Mouse (Mus musculus) erythroid progenitor cell, adult 5-6 weeks (primary cell): ENCODE data around the gene Leap2. TPM values are rescaled to one million over a fixed set of nuclear protein-coding genes. Genes with fewer than 3 reads are reported as not detected.

Experiments
- ATAC-seq: replicated peaks from 2 replicates; pipeline ENCODE4 v1.8.0; 2016; ENCODE audit warnings: moderate number of reproducible peaks, mild to moderate bottlenecking, moderate TSS enrichment, inconsistent platforms; ENCODE audit not compliant: poor library complexity, low FRiP score, severe bottlenecking
- total RNA-seq, 2 experiments: library from RNA; stranded (forward) in 1 of 2; stranded (reverse) in 1 of 2; fragments of 150-400 nt in 1 of 2; fragments of 186-747, 209-891 nt in 1 of 2; gene quantifications; 2 replicates each; pipeline versions ENCODE4 v1.2.3 to v1.2.4; 2015 to 2017; ENCODE audit warnings: low replicate concordance in 2 of 2

Leap2 gene
- total RNA-seq, 2 experiments from 2014 or later: not detected

DNA sequence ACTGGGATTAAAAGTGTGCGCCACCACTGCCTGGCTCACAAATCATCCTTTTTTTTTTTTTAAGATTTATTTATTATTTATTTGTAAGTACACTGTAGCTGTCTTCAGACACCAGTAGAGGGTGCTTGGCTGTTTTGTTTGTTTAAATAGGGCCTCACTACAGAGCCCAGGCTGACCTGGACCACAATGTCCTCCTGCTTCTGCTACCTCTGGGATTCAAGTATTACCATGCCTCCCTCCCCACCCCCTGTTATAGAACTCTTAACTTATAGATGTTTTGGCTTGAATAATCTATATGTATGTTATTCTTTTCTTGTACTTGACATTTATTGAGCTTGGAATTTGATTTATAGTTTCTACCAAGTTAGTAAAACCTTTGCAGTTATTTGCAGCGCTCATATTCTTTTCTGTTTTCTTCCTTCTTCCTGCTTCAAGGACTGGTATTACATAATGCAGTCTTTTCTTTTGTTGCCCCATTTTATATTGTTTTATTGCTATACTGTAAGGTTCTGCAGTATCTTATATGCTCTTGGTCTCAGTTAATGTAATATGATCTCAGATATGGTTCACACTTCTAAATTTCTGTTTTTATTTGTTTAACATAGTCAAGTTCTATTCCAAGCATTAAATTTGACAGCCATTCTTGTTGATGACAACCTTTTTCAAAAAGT is 39.1 kb downstream of the Leap2 start:
- ATAC-seq: no peak

- ATAC-seq: no peak; the same call in 1 of the 2 replicates
These were observed 44.1 kb downstream of the Leap2 start for GRCm38 (mm10) chr11:53378918-53379317.

Other genes with a start within 250 kb of the Leap2 start
- 36.5 and 48.7 TPM in 2 replicates for gene Hspa4, start 122.7 kb downstream of the Leap2 start, total RNA-seq (2015; ENCODE audit: low replicate concordance)
- 101 and 152 TPM in 2 replicates for gene Hspa4, start 122.7 kb downstream of the Leap2 start, total RNA-seq (2017; ENCODE audit: low replicate concordance)
- 4.7 and 19.3 TPM in 2 replicates for gene Zcchc10, start 98.5 kb downstream of the Leap2 start, total RNA-seq (2015; ENCODE audit: low replicate concordance)
- gene Zcchc10, start 98.5 kb downstream of the Leap2 start, total RNA-seq (2017; ENCODE audit: low replicate concordance): 0.39 and 4.0 TPM in 2 replicates
- gene Aff4, start 72.3 kb downstream of the Leap2 start, total RNA-seq (2015; ENCODE audit: low replicate concordance): 23.9 and 67.4 TPM in 2 replicates
- 20.7 and 27.0 TPM in 2 replicates for gene Aff4, start 72.3 kb downstream of the Leap2 start, total RNA-seq (2017; ENCODE audit: low replicate concordance)
- 79.2 and 113 TPM in 2 replicates for gene Uqcrq, start 7.7 kb upstream of the Leap2 start, total RNA-seq (2015; ENCODE audit: low replicate concordance)
- 29.4 and 33.0 TPM in 2 replicates for gene Uqcrq, start 7.7 kb upstream of the Leap2 start, total RNA-seq (2017; ENCODE audit: low replicate concordance)
- gene Gdf9, start 7.9 kb upstream of the Leap2 start, total RNA-seq (2015; ENCODE audit: low replicate concordance): not detected in 2 replicates
- 0.77 TPM in 1 of 2 replicates, not detected in the other for gene Gdf9, start 7.9 kb upstream of the Leap2 start, total RNA-seq (2017; ENCODE audit: low replicate concordance)
- not detected in 2 replicates for gene Gm10447, start 33.9 kb upstream of the Leap2 start, total RNA-seq (2015; ENCODE audit: low replicate concordance)
- not detected in 2 replicates for gene Gm10447, start 33.9 kb upstream of the Leap2 start, total RNA-seq (2017; ENCODE audit: low replicate concordance)
- not detected in 2 replicates for gene Shroom1, start 34.0 kb upstream of the Leap2 start, total RNA-seq (2015; ENCODE audit: low replicate concordance)
- not detected in 2 replicates for gene Shroom1, start 34.0 kb upstream of the Leap2 start, total RNA-seq (2017; ENCODE audit: low replicate concordance)
- not detected in 2 replicates for gene Gm9837, start 47.3 kb upstream of the Leap2 start, total RNA-seq (2015; ENCODE audit: low replicate concordance)
- gene Gm9837, start 47.3 kb upstream of the Leap2 start, total RNA-seq (2017; ENCODE audit: low replicate concordance): not detected in 2 replicates
- 5.8 TPM in 1 of 2 replicates, not detected in the other for gene Gm9945, start 57.0 kb upstream of the Leap2 start, total RNA-seq (2015; ENCODE audit: low replicate concordance)
- gene Gm9945, start 57.0 kb upstream of the Leap2 start, total RNA-seq (2017; ENCODE audit: low replicate concordance): not detected in 2 replicates
- 29.9 and 42.8 TPM in 2 replicates for gene Sowaha, start 57.1 kb upstream of the Leap2 start, total RNA-seq (2015; ENCODE audit: low replicate concordance)
- 36.8 and 50.7 TPM in 2 replicates for gene Sowaha, start 57.1 kb upstream of the Leap2 start, total RNA-seq (2017; ENCODE audit: low replicate concordance)
- gene Sept8, start 96.1 kb upstream of the Leap2 start, total RNA-seq (2015; ENCODE audit: low replicate concordance): 143 and 148 TPM in 2 replicates
- 101 and 111 TPM in 2 replicates for gene Sept8, start 96.1 kb upstream of the Leap2 start, total RNA-seq (2017; ENCODE audit: low replicate concordance)
- gene Kif3a, start 144.2 kb upstream of the Leap2 start, total RNA-seq (2015; ENCODE audit: low replicate concordance): 1.3 and 10.5 TPM in 2 replicates
- gene Kif3a, start 144.2 kb upstream of the Leap2 start, total RNA-seq (2017; ENCODE audit: low replicate concordance): 3.5 and 4.6 TPM in 2 replicates
- 6.8 TPM in 1 of 2 replicates, not detected in the other for gene Il4, start 195.5 kb upstream of the Leap2 start, total RNA-seq (2015; ENCODE audit: low replicate concordance)
- gene Il4, start 195.5 kb upstream of the Leap2 start, total RNA-seq (2017; ENCODE audit: low replicate concordance): not detected in 2 replicates
- not detected in 2 replicates for gene Il13, start 211.5 kb upstream of the Leap2 start, total RNA-seq (2015; ENCODE audit: low replicate concordance)
- not detected in 2 replicates for gene Il13, start 211.5 kb upstream of the Leap2 start, total RNA-seq (2017; ENCODE audit: low replicate concordance)